9 mouse cellular contexts compared by ENCODE assay signal in genomic region chr17:34982328-34982727, GRCm38 (mm10). TPM values are rescaled to one million over a fixed set of nuclear protein-coding genes. Genes with fewer than 3 reads are reported as not detected.
DNase-seq lines count a peak whose midpoint lies in the region; ATAC-seq and TF ChIP-seq lines count a peak whose summit lies in the region.
"Had no signal": no experiment of that assay in that cellular context is flagged by ENCODE, and none has a peak within 500 bp of the region (broad histone marks: within the 10 kb centered on the region; RNA-seq: fewer than 3 reads in every experiment).

No protein-coding gene starts in this region.

- WGBS in liver, adult 2 months: under 1% methylated on average over 15 of the region's 15 CpGs
- under 1% methylated on average over 15 of the region's 15 CpGs for WGBS in embryonic facial prominence, embryonic 13.5 days
- WGBS in limb, embryonic 10.5 days: 0% methylated on average over 15 of the region's 15 CpGs
- WGBS in neural tube, embryonic 12.5 days: under 1% methylated on average over 15 of the region's 15 CpGs

- no peak for ATAC-seq in embryonic facial prominence, embryonic 13.5 days (ENCODE audit: insufficient number of reproducible peaks, insufficient read depth, low FRiP score, low TSS enrichment, low read depth)
- ATAC-seq in neural tube, embryonic 12.5 days (ENCODE audit: low FRiP score, low read depth): no peak; the same call in 1 of the 2 replicates

- DNase-seq in liver, adult 2 months (ENCODE audit: extremely low read depth, low read depth, low spot score): no peak
- DNase-seq in liver: no peak
- DNase-seq in limb, embryonic 10.5 days (ENCODE audit: low spot score): no peak
- no peak for DNase-seq in embryo, embryonic 11 days
- DNase-seq in layer of hippocampus, postnatal 14 days (ENCODE audit: low spot score in 2 of 2): no peak
- DNase-seq in cerebellum, postnatal 10 days: no peak

- peaks cover 16% of the 10 kb centered on the region for H3K4me1 ChIP-seq in liver, adult 2 months (ENCODE audit: control insufficient read depth, insufficient read depth, low read length)
- H3K4me1 ChIP-seq in embryonic facial prominence, embryonic 13.5 days: peaks cover 13% of the 10 kb centered on the region
- peaks cover 16% of the 10 kb centered on the region for H3K4me1 ChIP-seq in limb, embryonic 10.5 days
- peaks cover 13% of the 10 kb centered on the region for H3K4me1 ChIP-seq in neural tube, embryonic 12.5 days

- no peaks in the 10 kb centered on the region for H3K9me3 ChIP-seq in embryonic facial prominence, embryonic 13.5 days
- H3K9me3 ChIP-seq in limb, embryonic 10.5 days (replicated peaks): no peaks in the 10 kb centered on the region
- no peaks in the 10 kb centered on the region for H3K9me3 ChIP-seq in neural tube, embryonic 12.5 days

- TF ChIP-seq POLR2A in liver, adult 2 months (IDR thresholded peaks at IDR 0.05; ENCODE audit: extremely low read depth, insufficient read depth, low read length): no peak

- H3K27ac ChIP-seq in liver, adult 2 months (replicated peaks; ENCODE audit: insufficient read depth, low read depth, low read length): peak overlapping the region; percentile 97
- H3K27ac ChIP-seq in embryonic facial prominence, embryonic 13.5 days: peak overlapping the region; percentile 100
- peak overlapping the region; percentile 99 for H3K27ac ChIP-seq in limb, embryonic 10.5 days
- peak overlapping the region; percentile 87; the same call in 1 of the 2 replicates for H3K27ac ChIP-seq in neural tube, embryonic 12.5 days

- H3K4me2 ChIP-seq in embryonic facial prominence, embryonic 13.5 days: peak overlapping the region; percentile 88
- peak overlapping the region; percentile 73 for H3K4me2 ChIP-seq in neural tube, embryonic 12.5 days (replicated peaks)

- peak overlapping the region; percentile 87 for H3K4me3 ChIP-seq in liver, adult 2 months (ENCODE audit: insufficient read depth, low read depth, low read length)
- peak overlapping the region; percentile 87 for H3K4me3 ChIP-seq in embryonic facial prominence, embryonic 13.5 days
- peak overlapping the region; percentile 95 for H3K4me3 ChIP-seq in limb, embryonic 10.5 days
- H3K4me3 ChIP-seq in neural tube, embryonic 12.5 days: peak overlapping the region; percentile 78

- no peak for TF ChIP-seq CTCF in liver, adult 2 months (IDR thresholded peaks at IDR 0.05; ENCODE audit: low read depth, low read length)

- no peaks in the 10 kb centered on the region for H3K79me2 ChIP-seq in liver, adult 2 months (ENCODE audit: control insufficient read depth, insufficient read depth, low read length)

- no peaks in the 10 kb centered on the region for H3K27me3 ChIP-seq in liver, adult 2 months (ENCODE audit: control insufficient read depth, insufficient read depth, low read length)
- no peaks in the 10 kb centered on the region for H3K27me3 ChIP-seq in embryonic facial prominence, embryonic 13.5 days
- no peaks in the 10 kb centered on the region for H3K27me3 ChIP-seq in limb, embryonic 10.5 days (ENCODE audit: low read depth, poor library complexity, severe bottlenecking)
- H3K27me3 ChIP-seq in neural tube, embryonic 12.5 days (replicated peaks): no peaks in the 10 kb centered on the region

- H3K36me3 ChIP-seq in liver, adult 2 months (ENCODE audit: control insufficient read depth, insufficient read depth, low read length): peaks cover 11% of the 10 kb centered on the region
- H3K36me3 ChIP-seq in embryonic facial prominence, embryonic 13.5 days: peaks cover 20% of the 10 kb centered on the region
- peaks cover 41% of the 10 kb centered on the region for H3K36me3 ChIP-seq in limb, embryonic 10.5 days
- H3K36me3 ChIP-seq in neural tube, embryonic 12.5 days: peaks cover 23% of the 10 kb centered on the region

- H3K9ac ChIP-seq in liver, adult 2 months (ENCODE audit: low read depth, low read length): peak overlapping the region; percentile 95
- peak overlapping the region; percentile 94 for H3K9ac ChIP-seq in embryonic facial prominence, embryonic 13.5 days
- peak overlapping the region; percentile 80 for H3K9ac ChIP-seq in neural tube, embryonic 12.5 days

RNA-seq across cellular contexts. Expression of gene Lsm2, which starts 0.7 kb away (rescaled TPM):
- 7.9 and 11.1 TPM in 2 replicates for total RNA-seq in liver, adult 2 months (2014; rRNA removed)
- polyA plus RNA-seq in liver, adult 2 months (2012; rRNA removed): 55.1 and 63.0 TPM in 2 replicates
- 190 and 227 TPM in 2 replicates for polyA plus RNA-seq in embryonic facial prominence, embryonic 13.5 days (2015; fragmentation: Nextera tagmentation; extraction: Ambion mirVana)
- 320 and 365 TPM in 2 replicates for polyA plus RNA-seq in limb, embryonic 10.5 days (2016; fragmentation: Nextera tagmentation; extraction: Ambion mirVana)
- 150 and 158 TPM in 2 replicates for polyA plus RNA-seq in neural tube, embryonic 12.5 days (2016; fragmentation: Nextera tagmentation; extraction: Ambion mirVana)
- total RNA-seq in layer of hippocampus, postnatal 14 days (2021): 10 to 100 TPM; 19.4 to 25.0 TPM

RNA-seq across cellular contexts. Expression of gene Hspa1l, which starts 9.8 kb away (rescaled TPM):
- total RNA-seq in liver, adult 2 months (2014; rRNA removed): 0.18 TPM in 1 of 2 replicates, not detected in the other
- 0.05 TPM in 1 of 2 replicates, not detected in the other for polyA plus RNA-seq in liver, adult 2 months (2012; rRNA removed)
- polyA plus RNA-seq in embryonic facial prominence, embryonic 13.5 days (2015; fragmentation: Nextera tagmentation; extraction: Ambion mirVana): 0.77 and 0.85 TPM in 2 replicates
- 0.58 and 0.85 TPM in 2 replicates for polyA plus RNA-seq in limb, embryonic 10.5 days (2016; fragmentation: Nextera tagmentation; extraction: Ambion mirVana)
- polyA plus RNA-seq in neural tube, embryonic 12.5 days (2016; fragmentation: Nextera tagmentation; extraction: Ambion mirVana): 1.4 and 2.3 TPM in 2 replicates
- under 1 TPM; 0.38 to 0.44 TPM for total RNA-seq in layer of hippocampus, postnatal 14 days (2021)

RNA-seq across cellular contexts. Expression of gene Hspa1a, which starts 10.4 kb away (rescaled TPM):
- 0.18 and 0.60 TPM in 2 replicates for total RNA-seq in liver, adult 2 months (2014; rRNA removed)
- 0.45 TPM in 2 replicates for polyA plus RNA-seq in liver, adult 2 months (2012; rRNA removed)
- 5.8 and 6.1 TPM in 2 replicates for polyA plus RNA-seq in embryonic facial prominence, embryonic 13.5 days (2015; fragmentation: Nextera tagmentation; extraction: Ambion mirVana)
- 1.1 and 1.4 TPM in 2 replicates for polyA plus RNA-seq in limb, embryonic 10.5 days (2016; fragmentation: Nextera tagmentation; extraction: Ambion mirVana)
- 3.1 and 3.5 TPM in 2 replicates for polyA plus RNA-seq in neural tube, embryonic 12.5 days (2016; fragmentation: Nextera tagmentation; extraction: Ambion mirVana)
- total RNA-seq in layer of hippocampus, postnatal 14 days (2021): 10 to 100 TPM; 12.4 to 13.1 TPM

RNA-seq across cellular contexts. Expression of gene Gm20481, which starts 12.6 kb away (rescaled TPM):
- total RNA-seq in liver, adult 2 months (2014; rRNA removed): not detected in 2 replicates
- polyA plus RNA-seq in liver, adult 2 months (2012; rRNA removed): not detected in 2 replicates
- polyA plus RNA-seq in embryonic facial prominence, embryonic 13.5 days (2015; fragmentation: Nextera tagmentation; extraction: Ambion mirVana): not detected in 2 replicates
- not detected in 2 replicates for polyA plus RNA-seq in limb, embryonic 10.5 days (2016; fragmentation: Nextera tagmentation; extraction: Ambion mirVana)
- not detected in 2 replicates for polyA plus RNA-seq in neural tube, embryonic 12.5 days (2016; fragmentation: Nextera tagmentation; extraction: Ambion mirVana)
- not detected for total RNA-seq in layer of hippocampus, postnatal 14 days (2021)
- polyA plus RNA-seq: brain, embryonic 14.5 days had no signal

RNA-seq across cellular contexts. Expression of gene Vars, which starts 18.5 kb away (rescaled TPM):
- total RNA-seq in liver, adult 2 months (2014; rRNA removed): 11.8 and 27.5 TPM in 2 replicates
- polyA plus RNA-seq in liver, adult 2 months (2012; rRNA removed): 39.8 and 52.7 TPM in 2 replicates
- polyA plus RNA-seq in embryonic facial prominence, embryonic 13.5 days (2015; fragmentation: Nextera tagmentation; extraction: Ambion mirVana): 102 and 112 TPM in 2 replicates
- 222 and 267 TPM in 2 replicates for polyA plus RNA-seq in limb, embryonic 10.5 days (2016; fragmentation: Nextera tagmentation; extraction: Ambion mirVana)
- polyA plus RNA-seq in neural tube, embryonic 12.5 days (2016; fragmentation: Nextera tagmentation; extraction: Ambion mirVana): 118 and 119 TPM in 2 replicates
- total RNA-seq in layer of hippocampus, postnatal 14 days (2021): 10 to 100 TPM; 52.9 to 55.9 TPM
